ENCODE assay signal across 7 mouse cellular contexts in the genomic region with DNA sequence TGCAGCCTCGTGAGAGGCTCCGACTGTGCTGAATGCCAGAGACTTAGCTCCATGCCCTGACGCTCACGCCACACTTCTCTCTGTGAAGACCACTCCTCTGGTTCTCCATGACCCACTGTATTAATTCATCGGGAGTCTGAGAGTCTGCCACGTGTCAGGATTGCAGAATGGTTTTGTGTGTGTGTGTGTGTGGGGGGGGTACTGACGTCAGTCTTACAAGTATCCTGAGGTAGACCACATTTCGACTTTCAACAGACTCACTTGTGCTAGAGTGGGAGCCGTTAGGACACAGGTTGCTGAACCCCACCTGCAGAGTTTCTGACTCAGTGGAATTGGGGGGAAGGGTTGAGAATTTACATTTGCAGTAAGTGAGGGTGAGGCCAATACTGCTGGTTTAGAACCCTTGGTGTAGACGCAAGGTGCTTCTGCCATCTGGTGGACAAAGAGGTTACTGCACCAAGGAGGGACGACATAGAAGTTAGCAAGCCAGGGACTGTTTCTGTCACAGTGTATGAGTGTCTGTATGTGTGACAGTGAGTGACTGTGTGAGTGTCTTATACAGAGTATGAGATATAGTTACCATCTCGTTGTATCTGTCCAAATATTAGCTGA. TPM values are rescaled to one million over a fixed set of nuclear protein-coding genes. Genes with fewer than 3 reads are reported as not detected.
DNase-seq lines count a peak whose midpoint lies in the region; ATAC-seq and TF ChIP-seq lines count a peak whose summit lies in the region.

No protein-coding gene starts in this region.

- no peak for TF ChIP-seq POLR2A in cerebellum, adult 2 months (IDR thresholded peaks at IDR 0.05; ENCODE audit: borderline replicate concordance, insufficient read depth, low read length)

- no peak overlapping the region for H3K9ac ChIP-seq in hindbrain, embryonic 14.5 days

- TF ChIP-seq CTCF in cerebellum, adult 2 months (IDR thresholded peaks at IDR 0.05; ENCODE audit: borderline replicate concordance, insufficient read depth, low read depth, low read length): peak; percentile 89

- 47% methylated on average over 12 of the region's 12 CpGs for WGBS in cerebellum, adult 2 months
- WGBS in hindbrain, embryonic 14.5 days: 44% methylated on average over 12 of the region's 12 CpGs

- DNase-seq in R1 (ENCODE audit: low read depth, low spot score): peak; percentile 88
- peak; percentile 60 to 77 for DNase-seq in cerebellum, adult 2 months
- peak; percentile 82 for DNase-seq in forelimb bud, embryonic 11.5 days (ENCODE audit: low read depth, low spot score)
- DNase-seq in hindbrain, embryonic 14.5 days (ENCODE audit: low spot score): peak; percentile 92
- DNase-seq in layer of hippocampus, postnatal 36 days: peak; percentile 74 to 81
- peak; percentile 87 for DNase-seq in right cerebral cortex, postnatal 14 days

- no peaks in the 10 kb centered on the region for H3K9me3 ChIP-seq in hindbrain, embryonic 14.5 days (ENCODE audit: control insufficient read depth, low read length)

- H3K27me3 ChIP-seq in cerebellum, adult 2 months (ENCODE audit: control insufficient read depth, insufficient read depth, low read length): no peaks in the 10 kb centered on the region
- H3K27me3 ChIP-seq in hindbrain, embryonic 14.5 days (ENCODE audit: control insufficient read depth, insufficient read depth, low read length): no peaks in the 10 kb centered on the region

- ATAC-seq in hindbrain, embryonic 14.5 days (ENCODE audit: low FRiP score): peak; percentile 55; the same call in 1 of the 2 replicates
- ATAC-seq in megakaryocyte, adult 5-6 weeks (ENCODE audit: poor library complexity, severe bottlenecking): peak; percentile 80

- H3K4me2 ChIP-seq in hindbrain, embryonic 14.5 days (replicated peaks): 0 out of 2 replicates have a peak overlapping the region, but pooled peaks have one; percentile 8

- H3K36me3 ChIP-seq in hindbrain, embryonic 14.5 days (replicated peaks; ENCODE audit: control insufficient read depth, insufficient read depth): no peaks in the 10 kb centered on the region

- no peaks in the 10 kb centered on the region for H3K4me1 ChIP-seq in cerebellum, adult 2 months (ENCODE audit: control insufficient read depth, insufficient read depth, low read length)
- 0 out of 2 replicates have a peak, but pooled peaks cover 3% of the 10 kb centered on the region for H3K4me1 ChIP-seq in hindbrain, embryonic 14.5 days (replicated peaks; ENCODE audit: control insufficient read depth, insufficient read depth, low read length)

- H3K4me3 ChIP-seq in cerebellum, adult 2 months (replicated peaks; ENCODE audit: insufficient read depth, low read depth, low read length): no peak overlapping the region
- H3K4me3 ChIP-seq in hindbrain, embryonic 14.5 days (replicated peaks; ENCODE audit: low read length): no peak overlapping the region

- H3K27ac ChIP-seq in cerebellum, adult 2 months (ENCODE audit: insufficient read depth, low read length): no peak overlapping the region
- no peak overlapping the region for H3K27ac ChIP-seq in hindbrain, embryonic 14.5 days

RNA-seq across cellular contexts. Expression of a gene that starts 11.5 kb away (rescaled TPM):
- 0.41 and 0.43 TPM in 2 replicates for polyA plus RNA-seq in cerebellum, adult 2 months (2012; rRNA removed)
- polyA plus RNA-seq in hindbrain, embryonic 14.5 days (2014; fragmentation: Nextera tagmentation; extraction: Ambion mirVana): 1.3 and 1.9 TPM in 2 replicates
- 1 to 10 TPM; 1.9 to 2.3 TPM for total RNA-seq in layer of hippocampus, postnatal 36 days (2021)
- not detected in 2 replicates for total RNA-seq in megakaryocyte, adult 5-6 weeks (2015)
- total RNA-seq in megakaryocyte, adult 5-6 weeks (2017): not detected in 2 replicates
